Mouse (Mus musculus) midbrain, embryonic 16.5 days (tissue): ENCODE data around the gene Etv2. TPM values are rescaled to one million over a fixed set of nuclear protein-coding genes. Genes with fewer than 3 reads are reported as not detected.
A peak's percentile ranks its signal among the peaks of the same experiment; 100 is the strongest.

Source experiments
- ATAC-seq: fragments of 200-750 bp; cut with Nextera tagmentation; 2 replicates; pipeline ENCODE4 v1.8.0; 2017; ENCODE audit warnings: moderate TSS enrichment
- H3K27ac ChIP-seq: fragments of 300-500 bp; sonication (generic); 2 replicates; pipeline ENCODE4 v1.5.1; 2014; ENCODE audit warnings: mild to moderate bottlenecking, low read length, mixed read lengths
- H3K27me3 ChIP-seq: fragments of 300-500 bp; sonication (generic); 2 replicates; pipeline ENCODE4 v1.6.1; 2014; ENCODE audit warnings: low read depth, low read length, mixed read lengths; ENCODE audit not compliant: control insufficient read depth, insufficient read depth
- H3K36me3 ChIP-seq: fragments of 300-500 bp; sonication (generic); 2 replicates; pipeline ENCODE4 v1.6.1; 2014; ENCODE audit warnings: mild to moderate bottlenecking, low read length, moderate library complexity, mixed read lengths; ENCODE audit not compliant: control insufficient read depth, insufficient read depth
- H3K4me1 ChIP-seq: fragments of 300-500 bp; sonication (generic); 2 replicates; pipeline ENCODE4 v1.6.1; 2014; ENCODE audit warnings: mild to moderate bottlenecking, low read length, mixed read lengths; ENCODE audit not compliant: control insufficient read depth, insufficient read depth
- H3K4me2 ChIP-seq: fragments of 300-500 bp; sonication (generic); 2 replicates; pipeline ENCODE4 v1.6.1; 2014; ENCODE audit warnings: mild to moderate bottlenecking, low read length, mixed read lengths
- H3K4me3 ChIP-seq: fragments of 300-500 bp; sonication (generic); 2 replicates; pipeline ENCODE4 v1.5.1; 2014; ENCODE audit warnings: low read depth, mild to moderate bottlenecking, low read length, moderate library complexity, mixed read lengths
- H3K9ac ChIP-seq: fragments of 300-500 bp; sonication (generic); 2 replicates; pipeline ENCODE4 v1.6.1; 2014; ENCODE audit warnings: low read depth, low read length, mixed read lengths
- H3K9me3 ChIP-seq: fragments of 300-500 bp; sonication (generic); replicated peaks from 2 replicates; pipeline ENCODE4 v1.6.1; 2014; ENCODE audit warnings: mild to moderate bottlenecking, low read length, mixed read lengths; ENCODE audit not compliant: control insufficient read depth, poor library complexity, severe bottlenecking
- WGBS: fragments of 180-500 bp; shearing (Covaris S2); extraction: QIAGEN DNeasy Blood & Tissue Kit; methylation state at CpG from one replicate; pipeline ENCODE4 v1.1.7; 2014; 5-methylcytosine and 5-hydroxymethylcytosine counted together
- polyA plus RNA-seq: library from polyadenylated mRNA; unstranded; fragments of >200 nt; fragmentation: Nextera tagmentation; extraction: Ambion mirVana; gene quantifications from 2 replicates; pipeline ENCODE4 v1.2.1, GENCODE M21; 2015

The Etv2 gene
- not detected in 2 replicates for polyA plus RNA-seq

- H3K9me3 ChIP-seq: no peaks in the 10 kb centered on the region
- 0 out of 2 replicates have a peak, but pooled peaks cover 3% of the 10 kb centered on the region for H3K4me1 ChIP-seq
- no peak within 1 kb of the TSS for H3K4me3 ChIP-seq
- H3K27ac ChIP-seq: no peak within 1 kb of the TSS
- 0 out of 2 replicates have a peak within 1 kb of the TSS, but pooled peaks have one; percentile 17 for H3K4me2 ChIP-seq
- peaks cover 3% of the 10 kb centered on the region; the same call in 1 of the 2 replicates for H3K36me3 ChIP-seq
- no peak for ATAC-seq
- H3K9ac ChIP-seq: no peak within 1 kb of the TSS
- WGBS: 4% methylated on average over 5 of the region's 5 CpGs
- peaks cover 55% of the 10 kb centered on the region for H3K27me3 ChIP-seq
Observed at GRCm38 (mm10) chr7:30635752-30636151, at the start of gene Etv2. Gene Etv2, minus strand, starts transcription at chr7:30635852.

- Histone ChIP-seq H3K4me2 (no peak overlapping the region), H3K9ac (no peak overlapping the region), H3K36me3 (no peaks in the 10 kb centered on the region), H3K4me3 (no peak overlapping the region), H3K27me3 (peaks cover 22% of the 10 kb centered on the region), H3K9me3 (no peaks in the 10 kb centered on the region), H3K27ac (no peak overlapping the region), H3K4me1 (no peaks in the 10 kb centered on the region)
- WGBS: 84% methylated on average over 2 of the region's 2 CpGs
- no peak for ATAC-seq
Observed at GRCm38 (mm10) chr7:30683425-30683824, 47.8 kb upstream of the Etv2 start.

GRCm38 (mm10) chr7:30681897-30682296 is 46.2 kb upstream of the Etv2 start:
- 0 out of 2 replicates have a peak, but pooled peaks cover 8% of the 10 kb centered on the region for H3K27me3 ChIP-seq
- no peak overlapping the region for H3K9ac ChIP-seq
- H3K4me1 ChIP-seq: no peaks in the 10 kb centered on the region
- H3K4me2 ChIP-seq: no peak overlapping the region
- no peak overlapping the region for H3K27ac ChIP-seq
- no peaks in the 10 kb centered on the region for H3K36me3 ChIP-seq
- no peak for ATAC-seq
- H3K4me3 ChIP-seq: no peak overlapping the region
- H3K9me3 ChIP-seq: no peaks in the 10 kb centered on the region
- WGBS: 67% methylated on average over 5 of the region's 5 CpGs

- no peaks in the 10 kb centered on the region for H3K27me3 ChIP-seq
- no peaks in the 10 kb centered on the region for H3K36me3 ChIP-seq
- no peak for ATAC-seq
- H3K9me3 ChIP-seq: no peaks in the 10 kb centered on the region
- WGBS: 63% methylated on average over 5 of the region's 5 CpGs
- H3K27ac ChIP-seq: no peak overlapping the region
- no peak overlapping the region for H3K4me2 ChIP-seq
- H3K4me1 ChIP-seq: no peaks in the 10 kb centered on the region
- H3K9ac ChIP-seq: no peak overlapping the region
- H3K4me3 ChIP-seq: no peak overlapping the region
Observed at GRCm38 (mm10) chr7:30678263-30678975, 42.8 kb upstream of the Etv2 start.

- no peak for ATAC-seq
- WGBS: 78% methylated on average over 9 of the region's 9 CpGs
- no peak within 1 kb of the TSS for H3K27ac ChIP-seq
Observed at GRCm38 (mm10) chr7:30671480-30671879, 35.8 kb upstream of the Etv2 start, which contains the start of gene Pmis2. Gene Pmis2, minus strand, starts transcription at chr7:30671605.

GRCm38 (mm10) chr7:30669229-30669628 is 33.6 kb upstream of the Etv2 start:
- no peak overlapping the region for H3K27ac ChIP-seq
- no peak overlapping the region for H3K4me2 ChIP-seq
- WGBS: 41% methylated on average over 3 of the region's 3 CpGs
- no peaks in the 10 kb centered on the region for H3K9me3 ChIP-seq
- ATAC-seq: no peak
- H3K4me1 ChIP-seq: peaks cover 9% of the 10 kb centered on the region
- no peak overlapping the region for H3K4me3 ChIP-seq
- peaks cover 2% of the 10 kb centered on the region for H3K27me3 ChIP-seq
- no peak overlapping the region for H3K9ac ChIP-seq
- no peaks in the 10 kb centered on the region for H3K36me3 ChIP-seq

More at GRCm38 (mm10) chr7:30671480-30671879, 35.8 kb upstream of the Etv2 start, which contains the start of gene Pmis2:
- H3K36me3 ChIP-seq: no peaks in the 10 kb centered on the region
- H3K9ac ChIP-seq: no peak within 1 kb of the TSS
- no peaks in the 10 kb centered on the region for H3K9me3 ChIP-seq
- no peak within 1 kb of the TSS for H3K4me3 ChIP-seq
- H3K4me1 ChIP-seq: no peaks in the 10 kb centered on the region
- H3K27me3 ChIP-seq: peaks cover 2% of the 10 kb centered on the region
- no peak within 1 kb of the TSS for H3K4me2 ChIP-seq

- Histone ChIP-seq H3K4me1 (peaks cover 9% of the 10 kb centered on the region), H3K9ac (peak overlapping the region; percentile 73), H3K27me3 (peaks cover 2% of the 10 kb centered on the region), H3K4me3 (peak overlapping the region; percentile 62), H3K9me3 (no peaks in the 10 kb centered on the region), H3K4me2 (peak overlapping the region; percentile 90), H3K36me3 (peaks cover 4% of the 10 kb centered on the region; the same call in 1 of the 2 replicates), H3K27ac (peak overlapping the region; percentile 87)
- 5% methylated on average over 11 of the region's 11 CpGs for WGBS
- ATAC-seq: peak; percentile 59
Observed at GRCm38 (mm10) chr7:30665321-30665720, 29.7 kb upstream of the Etv2 start.

GRCm38 (mm10) chr7:30664529-30665200 is 29.0 kb upstream of the Etv2 start, which contains the start of gene Haus5:
Gene Haus5, minus strand, starts transcription at chr7:30664994.
- under 1% methylated on average over 34 of the region's 34 CpGs for WGBS
- peak within 1 kb of the TSS; percentile 73 for H3K9ac ChIP-seq
- peaks cover 4% of the 10 kb centered on the region; the same call in 1 of the 2 replicates for H3K36me3 ChIP-seq
- H3K27me3 ChIP-seq: peaks cover 2% of the 10 kb centered on the region
- H3K27ac ChIP-seq: peak within 1 kb of the TSS; percentile 87
- ATAC-seq: peak; percentile 98
- H3K4me1 ChIP-seq: peaks cover 9% of the 10 kb centered on the region
- peak within 1 kb of the TSS; percentile 62 for H3K4me3 ChIP-seq
- no peaks in the 10 kb centered on the region for H3K9me3 ChIP-seq
- peak within 1 kb of the TSS; percentile 90 for H3K4me2 ChIP-seq
